Mouse (Mus musculus) CH12.LX (cell line): Measurements from ENCODE around the gene Insig2. TPM values are rescaled to one million over a fixed set of nuclear protein-coding genes. Genes with fewer than 3 reads are reported as not detected.
A peak's percentile ranks its signal among the peaks of the same experiment; 100 is the strongest.

ENCODE experiments used
- DNase-seq: peaks from one replicate; pipeline ENCODE4 v3.0.0-alpha.2; 2013; ENCODE audit errors: extremely low read depth
- H3K27ac ChIP-seq: 2 replicates; pipeline ENCODE4 v1.5.1; 2012; ENCODE audit warnings: low read depth, mild to moderate bottlenecking, control low read depth, moderate library complexity; ENCODE audit not compliant: insufficient read depth
- H3K27me3 ChIP-seq: replicated peaks from 2 replicates; pipeline ENCODE3; 2012; ENCODE audit warnings: inconsistent platforms
- H3K36me3 ChIP-seq, 2 experiments: replicated peaks in 1 of 2; 2 replicates each; pipeline versions ENCODE3 to v1.6.1; 2012; ENCODE audit warnings: inconsistent platforms in 1 of 2, low read length in 1 of 2, mild to moderate bottlenecking in 1 of 2, mixed read lengths in 1 of 2, moderate library complexity in 1 of 2; ENCODE audit not compliant: control insufficient read depth in 1 of 2, insufficient read depth in 1 of 2
- H3K4me1 ChIP-seq, 2 experiments: 2 replicates each; pipeline ENCODE4 v1.6.1; 2012; ENCODE audit warnings: inconsistent platforms in 1 of 2, moderate library complexity in 1 of 2; ENCODE audit not compliant: insufficient read depth in 2 of 2, control insufficient read depth in 1 of 2
- H3K4me2 ChIP-seq: 2 replicates; pipeline ENCODE4 v1.6.1; 2012; ENCODE audit warnings: low read depth, mild to moderate bottlenecking, control low read depth; ENCODE audit not compliant: poor library complexity, insufficient read depth, severe bottlenecking
- H3K4me3 ChIP-seq, 3 experiments: fragments of 150-350 bp in 1 of 3; sonication (generic) in 1 of 3; replicated peaks in 1 of 3; 2 replicates each; pipeline versions ENCODE3 to v1.5.1; 2011 to 2012; ENCODE audit warnings: low read depth in 2 of 3, low read length in 2 of 3, mild to moderate bottlenecking in 2 of 3, moderate library complexity in 2 of 3, control low read depth in 1 of 3, improper control_type of control experiment in 1 of 3, inconsistent platforms in 1 of 3, mixed read lengths in 1 of 3; ENCODE audit not compliant: poor library complexity in 1 of 3
- H3K79me2 ChIP-seq: replicated peaks from 2 replicates; pipeline ENCODE4 v1.6.1; 2012; ENCODE audit warnings: mild to moderate bottlenecking, moderate library complexity; ENCODE audit not compliant: control insufficient read depth, poor library complexity, insufficient read depth, severe bottlenecking; ENCODE audit errors: extremely low read depth
- H3K9ac ChIP-seq: 2 replicates; pipeline ENCODE4 v1.6.1; 2012; ENCODE audit warnings: low read depth, mild to moderate bottlenecking, control low read depth, moderate library complexity; ENCODE audit not compliant: insufficient read depth
- H3K9me3 ChIP-seq: replicated peaks from 2 replicates; pipeline ENCODE3; 2012; ENCODE audit warnings: low read length, inconsistent platforms, mixed read lengths
- BHLHE40 ChIP-seq: IDR thresholded peaks from 2 replicates; pipeline ENCODE4 v1.6.1; 2011; ENCODE audit warnings: mild to moderate bottlenecking, low read depth, low read length, improper control_type of control experiment
- CHD1 ChIP-seq: IDR thresholded peaks from 2 replicates; pipeline ENCODE4 v1.6.1; 2012; ENCODE audit warnings: low read depth, low read length, improper control_type of control experiment, inconsistent platforms
- CTCF ChIP-seq, 2 experiments: IDR thresholded peaks in 1 of 2; conservative IDR thresholded peaks in 1 of 2; 2 replicates each; pipeline ENCODE4 v1.5.1; 2011 to 2012; ENCODE audit warnings: low read depth in 2 of 2, low read length in 2 of 2, improper control_type of control experiment in 1 of 2, inconsistent platforms in 1 of 2, mild to moderate bottlenecking in 1 of 2, moderate library complexity in 1 of 2
- EP300 ChIP-seq: IDR thresholded peaks from 2 replicates; pipeline ENCODE4 v1.6.1; 2011; ENCODE audit warnings: low read length, improper control_type of control experiment
- ETS1 ChIP-seq: conservative IDR thresholded peaks from 2 replicates; pipeline ENCODE4 v1.6.1; 2012; ENCODE audit warnings: low read depth, mild to moderate bottlenecking, inconsistent platforms, low read length, improper control_type of control experiment, moderate library complexity
- JUND ChIP-seq: conservative IDR thresholded peaks from 2 replicates; pipeline ENCODE4 v1.6.1; 2011; ENCODE audit warnings: low read depth, low read length, improper control_type of control experiment
- KAT2A ChIP-seq: IDR thresholded peaks from 2 replicates; pipeline ENCODE4 v1.6.1; 2012; ENCODE audit warnings: low read length, improper control_type of control experiment, inconsistent platforms; ENCODE audit not compliant: insufficient replicate concordance
- MEF2A ChIP-seq: IDR thresholded peaks from 2 replicates; pipeline ENCODE4 v1.6.1; 2014; ENCODE audit warnings: low read depth, mild to moderate bottlenecking, inconsistent platforms, low read length, improper control_type of control experiment, borderline replicate concordance
- MYC ChIP-seq: IDR thresholded peaks from 2 replicates; pipeline ENCODE4 v1.6.1; 2011; ENCODE audit warnings: low read depth, mild to moderate bottlenecking, improper control_type of control experiment, low read length
- NELFE ChIP-seq: IDR thresholded peaks from 2 replicates; pipeline ENCODE4 v1.6.1; 2011; ENCODE audit warnings: low read depth, low read length, improper control_type of control experiment
- PAX5 ChIP-seq: IDR thresholded peaks from 2 replicates; pipeline ENCODE4 v1.6.1; 2012; ENCODE audit warnings: low read length, inconsistent platforms, mixed read lengths
- UBTF ChIP-seq: IDR thresholded peaks from 2 replicates; pipeline ENCODE4 v1.6.1; 2012; ENCODE audit warnings: low read depth, mild to moderate bottlenecking, inconsistent platforms, low read length, improper control_type of control experiment, moderate library complexity
- USF2 ChIP-seq: conservative IDR thresholded peaks from 2 replicates; pipeline ENCODE4 v1.6.1; 2011; ENCODE audit warnings: low read depth, low read length, improper control_type of control experiment
- ZNF384 ChIP-seq: IDR thresholded peaks from 2 replicates; pipeline ENCODE4 v1.6.1; 2012; ENCODE audit warnings: low read depth, low read length, improper control_type of control experiment, inconsistent platforms
- dilution Hi-C: fragments of 300-500 bp; cut with MboI; formaldehyde crosslinking; loops from 2 replicates; pipeline ENCODE4 v1.14.3; 2020; ENCODE audit warnings: low sequenced_read_pairs; ENCODE audit not compliant: extremely low pct_unique_long_range_greater_than_20kb, extremely low pct_ligation_motif_present
- in situ Hi-C: fragments of 300-500 bp; cut with MboI; formaldehyde crosslinking; loops from 3 replicates; pipeline ENCODE4 v1.14.3; 2019; ENCODE audit warnings: low sequenced_read_pairs, low pct_ligation_motif_present, low pct_unique_long_range_greater_than_20kb, mixed read lengths
- polyA plus RNA-seq: library from polyadenylated mRNA; unstranded; fragments of >175 nt; gene quantifications from 2 replicates; pipeline ENCODE4 v1.2.1, GENCODE M21; 2012; ENCODE audit warnings: low read depth; ENCODE audit not compliant: insufficient read length
- total RNA-seq, 2 experiments: library from RNA; depleted of rRNA; stranded (reverse); fragments of 300-350 nt in 1 of 2; fragments of >200 nt in 1 of 2; gene quantifications; 2 replicates each; pipeline ENCODE4 v1.2.3; 2012 to 2014

Insig2 gene
- total and polyA plus RNA-seq, 3 experiments: 20.1 to 37.7 (median 21.2) TPM

GRCm38 (mm10) chr1:121314766-121315428, 17.5 kb downstream of the Insig2 start:
- Histone ChIP-seq H3K9me3 (no peaks in the 10 kb centered on the region), H3K4me1 (peaks cover 20 to 60% of the 10 kb centered on the region in 2 experiments), H3K27ac (peak overlapping the region; percentile 54), H3K4me2 (no peak overlapping the region), H3K36me3 (peaks cover 30 to 68% of the 10 kb centered on the region in 2 experiments)
- peak; percentile 33 for DNase-seq
- peak; percentile 46; the same call in 1 of the 2 replicates for TF ChIP-seq EP300
- no peak for TF ChIP-seq CHD1
- TF ChIP-seq ZNF384: peak; percentile 81
- TF ChIP-seq, all 38 proteins: peak for 2
- in situ Hi-C loops (no loop called here), dilution Hi-C loops (no loop called here)
- no peaks in the 10 kb centered on the region for H3K27me3 ChIP-seq
- no peaks in the 10 kb centered on the region; the same call in 1 of the 2 replicates for H3K79me2 ChIP-seq
- no peak overlapping the region for H3K4me3 ChIP-seq
- no peak overlapping the region for H3K9ac ChIP-seq

- no peaks in the 10 kb centered on the region for H3K9me3 ChIP-seq
- H3K36me3 ChIP-seq: peaks cover 22 to 60% of the 10 kb centered on the region in 2 experiments
- in situ Hi-C loops: no loop called here
- no peak overlapping the region for H3K9ac ChIP-seq
- no peaks in the 10 kb centered on the region for H3K27me3 ChIP-seq
- no peak overlapping the region for H3K27ac ChIP-seq
- TF ChIP-seq ETS1 (no peak), MYC (no peak), BHLHE40 (no peak), KAT2A (no peak), JUND (no peak), MEF2A (no peak), CTCF (conservative IDR thresholded peaks at IDR 0.05 in 1 of 2, IDR thresholded peaks at IDR 0.05 in 1 of 2; ENCODE audit: low read depth in 2 of 2, low read length in 2 of 2) (no peak), USF2 (no peak), UBTF (no peak), PAX5 (no peak), NELFE (no peak)
- H3K4me3 ChIP-seq: no peak overlapping the region
- no peak overlapping the region for H3K4me2 ChIP-seq
- no peaks in the 10 kb centered on the region; the same call in 1 of the 2 replicates for H3K79me2 ChIP-seq
- dilution Hi-C loops: no loop called here
- H3K4me1 ChIP-seq: peaks cover 20 to 59% of the 10 kb centered on the region in 2 experiments
- no peak for DNase-seq
These were observed 19.2 kb downstream of the Insig2 start for GRCm38 (mm10) chr1:121313181-121313580.
